Comparison of ENCODE assay signal across 9 mouse cellular contexts in the genomic region with DNA sequence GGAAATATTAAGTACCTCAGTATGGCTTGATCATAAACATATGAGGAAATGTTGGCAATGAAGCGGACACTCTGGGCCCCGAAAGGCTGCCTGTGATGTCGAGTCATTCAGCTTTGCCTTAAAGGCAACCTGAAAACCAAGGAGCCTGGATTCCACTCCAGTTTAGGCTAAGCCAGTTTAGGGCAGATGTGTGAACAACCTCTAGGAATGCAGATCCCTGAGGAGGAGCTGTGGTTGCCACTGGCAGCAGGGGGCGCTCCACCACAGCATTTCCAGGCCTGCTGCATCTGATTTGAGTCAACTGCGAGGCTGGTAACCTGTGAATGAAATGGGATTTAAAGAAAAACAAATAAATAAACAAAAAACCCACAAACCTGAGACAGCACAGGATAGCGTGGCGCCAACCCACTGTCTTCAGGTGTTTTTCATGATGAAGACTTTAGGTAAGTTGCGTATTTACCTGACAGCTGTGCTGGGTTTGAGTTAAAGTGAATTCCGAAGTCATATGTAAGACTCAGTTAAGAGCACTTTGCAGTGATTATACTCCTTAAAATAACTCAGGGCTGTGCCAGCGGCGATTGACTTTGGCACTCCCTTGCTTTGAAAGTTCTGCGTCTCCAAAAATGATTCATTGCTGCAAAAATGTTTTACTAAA. TPM values are rescaled to one million over a fixed set of nuclear protein-coding genes. Genes with fewer than 3 reads are reported as not detected.
DNase-seq lines count a peak whose midpoint lies in the region; ATAC-seq lines count a peak whose summit lies in the region.
"Had no signal": no experiment of that assay in that cellular context is flagged by ENCODE, and none has a peak within 500 bp of the region (broad histone marks: within the 10 kb centered on the region; RNA-seq: fewer than 3 reads in every experiment).

No protein-coding gene starts in this region.

- intact Hi-C loops in heart, postnatal 14 days (cut with DNase I): loop anchor here (1.0 to 10.0 kb wide), 3 partner anchors 356 to 526 kb away; no protein-coding TSS in a partner anchor

- H3K9me3 ChIP-seq in embryonic facial prominence, embryonic 14.5 days (ENCODE audit: control insufficient read depth, low read length): no peaks in the 10 kb centered on the region

- peak; percentile 83 for DNase-seq in CD4-positive, CD25-positive, alpha-beta regulatory T cell, adult 2 months (ENCODE audit: low read depth, low spot score)
- peak; percentile 90 for DNase-seq in adrenal gland, postnatal 25 days
- DNase-seq in embryonic facial prominence, embryonic 14.5 days (ENCODE audit: low spot score): peak; percentile 80
- DNase-seq in heart, postnatal 14 days: peak; percentile 88 to 91
- DNase-seq in kidney, postnatal 36 days: peak; percentile 82 to 95
- DNase-seq in lung, adult 18-20 months: peak; percentile 82 to 86
- DNase-seq in ovary, postnatal 36 days (ENCODE audit: low spot score): peak; percentile 82
- peak; percentile 85 for DNase-seq in thymus, postnatal 4 days

- H3K9ac ChIP-seq in embryonic facial prominence, embryonic 14.5 days (ENCODE audit: low read depth, low read length): no peak overlapping the region

- H3K4me1 ChIP-seq in embryonic facial prominence, embryonic 14.5 days (ENCODE audit: control insufficient read depth, insufficient read depth, low read length): no peaks in the 10 kb centered on the region

- ATAC-seq in embryonic facial prominence, embryonic 14.5 days (ENCODE audit: low read depth): peak; percentile 62; the same call in 1 of the 2 replicates

- no peak overlapping the region for H3K4me2 ChIP-seq in embryonic facial prominence, embryonic 14.5 days (ENCODE audit: low read depth, low read length)

- WGBS in embryonic facial prominence, embryonic 14.5 days: 19% methylated on average over 12 of the region's 12 CpGs

- H3K36me3 ChIP-seq in embryonic facial prominence, embryonic 14.5 days (ENCODE audit: control insufficient read depth, insufficient read depth, low read length): no peaks in the 10 kb centered on the region

- H3K27me3 ChIP-seq in embryonic facial prominence, embryonic 14.5 days (replicated peaks; ENCODE audit: control insufficient read depth, insufficient read depth, low read length): no peaks in the 10 kb centered on the region

- no peak overlapping the region for H3K27ac ChIP-seq in embryonic facial prominence, embryonic 14.5 days (replicated peaks; ENCODE audit: low read depth, low read length)

- H3K4me3 ChIP-seq in embryonic facial prominence, embryonic 14.5 days (ENCODE audit: low read depth, low read length): no peak overlapping the region
- H3K4me3 ChIP-seq: erythroblast, embryonic 14.5 days had no signal

RNA-seq across cellular contexts. Expression of gene Slc24a3, which starts 6.4 kb away (rescaled TPM):
- total RNA-seq in adrenal gland, postnatal 25 days (2021): 22.2 and 25.9 TPM in 2 replicates
- polyA plus RNA-seq in embryonic facial prominence, embryonic 14.5 days (2014; fragmentation: Nextera tagmentation; extraction: Ambion mirVana): 5.0 and 6.4 TPM in 2 replicates
- 1 to 10 TPM; 3.7 to 4.2 TPM for total RNA-seq in heart, postnatal 14 days (2021)
